Mouse (Mus musculus): Measurements from ENCODE around the gene Syde2. TPM values are rescaled to one million over a fixed set of nuclear protein-coding genes. Genes with fewer than 3 reads are reported as not detected.

Gene Syde2
- polyA plus RNA-seq, 1 experiment from 2014 or later: 1.3 TPM

GRCm38 (mm10) chr3:146004347-146005051 lies 16.8 kb downstream of the Syde2 start:
- Histone ChIP-seq H3K27ac (no peak overlapping the region), H3K4me3 (no peak overlapping the region), H3K9me3 (replicated peaks) (no peaks in the 10 kb centered on the region), H3K27me3 (ENCODE audit: low read depth, poor library complexity, severe bottlenecking) (no peaks in the 10 kb centered on the region), H3K36me3 (peaks cover 73% of the 10 kb centered on the region), H3K4me1 (no peaks in the 10 kb centered on the region)
- 93% methylated on average over 14 of the region's 14 CpGs for WGBS
- no peak for DNase-seq (ENCODE audit: low spot score)

GRCm38 (mm10) chr3:146007872-146008271 lies 20.2 kb downstream of the Syde2 start:
- no peak for DNase-seq (ENCODE audit: low spot score)
- H3K4me1 ChIP-seq: peaks cover 9% of the 10 kb centered on the region; the same call in 1 of the 2 replicates
- no peaks in the 10 kb centered on the region for H3K9me3 ChIP-seq (replicated peaks)
- no peak overlapping the region for H3K27ac ChIP-seq
- H3K36me3 ChIP-seq: peaks cover 55% of the 10 kb centered on the region
- 88% methylated on average over 6 of the region's 6 CpGs for WGBS
- no peaks in the 10 kb centered on the region for H3K27me3 ChIP-seq (ENCODE audit: low read depth, poor library complexity, severe bottlenecking)
- no peak overlapping the region for H3K4me3 ChIP-seq

GRCm38 (mm10) chr3:146009859-146010645 lies 22.4 kb downstream of the Syde2 start:
- no peak for DNase-seq (ENCODE audit: low spot score)
- WGBS: 75% methylated on average over 19 of the region's 20 CpGs

GRCm38 (mm10) chr3:146010751-146011150 lies 23.1 kb downstream of the Syde2 start:
- peaks cover 53% of the 10 kb centered on the region for H3K36me3 ChIP-seq
- 95% methylated on average over 4 of the region's 4 CpGs for WGBS
- no peak for DNase-seq (ENCODE audit: low spot score)
- H3K4me3 ChIP-seq: no peak overlapping the region
- no peaks in the 10 kb centered on the region for H3K9me3 ChIP-seq (replicated peaks)
- no peak overlapping the region for H3K27ac ChIP-seq
- no peaks in the 10 kb centered on the region for H3K27me3 ChIP-seq (ENCODE audit: low read depth, poor library complexity, severe bottlenecking)
- H3K4me1 ChIP-seq: peaks cover 9% of the 10 kb centered on the region; the same call in 1 of the 2 replicates

More at GRCm38 (mm10) chr3:146009859-146010645, 22.4 kb downstream of the Syde2 start:
- Histone ChIP-seq H3K27me3 (ENCODE audit: low read depth, poor library complexity, severe bottlenecking) (no peaks in the 10 kb centered on the region), H3K36me3 (peaks cover 53% of the 10 kb centered on the region), H3K27ac (no peak overlapping the region; the same call in 1 of the 2 replicates), H3K4me3 (no peak overlapping the region), H3K9me3 (replicated peaks) (no peaks in the 10 kb centered on the region), H3K4me1 (peaks cover 9% of the 10 kb centered on the region; the same call in 1 of the 2 replicates)

- Histone ChIP-seq H3K36me3 (peaks cover 56% of the 10 kb centered on the region), H3K27ac (no peak overlapping the region), H3K9me3 (replicated peaks) (no peaks in the 10 kb centered on the region), H3K27me3 (ENCODE audit: low read depth, poor library complexity, severe bottlenecking) (no peaks in the 10 kb centered on the region), H3K4me3 (no peak overlapping the region), H3K4me1 (peaks cover 9% of the 10 kb centered on the region; the same call in 1 of the 2 replicates)
- no peak for DNase-seq (ENCODE audit: low spot score)
- WGBS: 74% methylated on average over 8 of the region's 8 CpGs
Measured at GRCm38 (mm10) chr3:146011544-146012218, 24.0 kb downstream of the Syde2 start.

- no peaks in the 10 kb centered on the region for H3K9me3 ChIP-seq (replicated peaks)
- peaks cover 9% of the 10 kb centered on the region; the same call in 1 of the 2 replicates for H3K4me1 ChIP-seq
- H3K4me3 ChIP-seq: no peak overlapping the region
- H3K27me3 ChIP-seq (ENCODE audit: low read depth, poor library complexity, severe bottlenecking): no peaks in the 10 kb centered on the region
- peaks cover 54% of the 10 kb centered on the region for H3K36me3 ChIP-seq
- DNase-seq (ENCODE audit: low spot score): no peak
- 94% methylated on average over 7 of the region's 7 CpGs for WGBS
- no peak overlapping the region for H3K27ac ChIP-seq
Measured at GRCm38 (mm10) chr3:146013490-146013889, 25.8 kb downstream of the Syde2 start.

- H3K36me3 ChIP-seq: peaks cover 47% of the 10 kb centered on the region
Measured at GRCm38 (mm10) chr3:146014321-146014720, 26.7 kb downstream of the Syde2 start.

GRCm38 (mm10) chr3:146016979-146017378 lies 29.3 kb downstream of the Syde2 start:
- Histone ChIP-seq H3K36me3 (peaks cover 46% of the 10 kb centered on the region), H3K4me3 (no peak overlapping the region), H3K27me3 (ENCODE audit: low read depth, poor library complexity, severe bottlenecking) (no peaks in the 10 kb centered on the region), H3K4me1 (no peaks in the 10 kb centered on the region), H3K9me3 (replicated peaks) (no peaks in the 10 kb centered on the region), H3K27ac (no peak overlapping the region)
- DNase-seq (ENCODE audit: low spot score): no peak
- 94% methylated on average over 13 of the region's 13 CpGs for WGBS

More at GRCm38 (mm10) chr3:146014321-146014720, 26.7 kb downstream of the Syde2 start:
- H3K9me3 ChIP-seq (replicated peaks): no peaks in the 10 kb centered on the region
- DNase-seq (ENCODE audit: low spot score): no peak
- H3K27ac ChIP-seq: no peak overlapping the region
- WGBS: 95% methylated on average over 12 of the region's 12 CpGs
- no peaks in the 10 kb centered on the region for H3K27me3 ChIP-seq (ENCODE audit: low read depth, poor library complexity, severe bottlenecking)
- no peak overlapping the region for H3K4me3 ChIP-seq
- peaks cover 9% of the 10 kb centered on the region; the same call in 1 of the 2 replicates for H3K4me1 ChIP-seq

GRCm38 (mm10) chr3:146017521-146017920 lies 29.9 kb downstream of the Syde2 start:
- peaks cover 49% of the 10 kb centered on the region for H3K36me3 ChIP-seq
- H3K4me1 ChIP-seq: no peaks in the 10 kb centered on the region
- no peaks in the 10 kb centered on the region for H3K27me3 ChIP-seq (ENCODE audit: low read depth, poor library complexity, severe bottlenecking)
- H3K4me3 ChIP-seq: no peak overlapping the region
- no peaks in the 10 kb centered on the region for H3K9me3 ChIP-seq (replicated peaks)
- 82% methylated on average over 9 of the region's 9 CpGs for WGBS
- H3K27ac ChIP-seq: no peak overlapping the region
- no peak for DNase-seq (ENCODE audit: low spot score)

- DNase-seq (ENCODE audit: low spot score): no peak
- Histone ChIP-seq H3K4me1 (peaks cover 4% of the 10 kb centered on the region), H3K27me3 (ENCODE audit: low read depth, poor library complexity, severe bottlenecking) (no peaks in the 10 kb centered on the region), H3K36me3 (peaks cover 17% of the 10 kb centered on the region), H3K9me3 (replicated peaks) (no peaks in the 10 kb centered on the region), H3K4me3 (no peak overlapping the region), H3K27ac (no peak overlapping the region)
- 94% methylated on average over 9 of the region's 9 CpGs for WGBS
Measured at GRCm38 (mm10) chr3:146022232-146022631, 34.6 kb downstream of the Syde2 start.

GRCm38 (mm10) chr3:146024746-146025145 lies 37.1 kb downstream of the Syde2 start:
- no peak for DNase-seq (ENCODE audit: low spot score)
- peaks cover 8% of the 10 kb centered on the region for H3K36me3 ChIP-seq
- H3K4me3 ChIP-seq: no peak overlapping the region
- no peak overlapping the region for H3K27ac ChIP-seq
- H3K4me1 ChIP-seq: peaks cover 11% of the 10 kb centered on the region
- H3K9me3 ChIP-seq (replicated peaks): no peaks in the 10 kb centered on the region
- 89% methylated on average over 7 of the region's 7 CpGs for WGBS
- no peaks in the 10 kb centered on the region for H3K27me3 ChIP-seq (ENCODE audit: low read depth, poor library complexity, severe bottlenecking)

GRCm38 (mm10) chr3:146025499-146025898 lies 37.8 kb downstream of the Syde2 start:
- Histone ChIP-seq H3K27ac (no peak overlapping the region), H3K4me3 (no peak overlapping the region), H3K36me3 (peaks cover 6% of the 10 kb centered on the region), H3K4me1 (peaks cover 19% of the 10 kb centered on the region), H3K9me3 (replicated peaks) (no peaks in the 10 kb centered on the region), H3K27me3 (ENCODE audit: low read depth, poor library complexity, severe bottlenecking) (no peaks in the 10 kb centered on the region)
- WGBS: 97% methylated on average over 6 of the region's 6 CpGs
- no peak for DNase-seq (ENCODE audit: low spot score)
